Mouse (Mus musculus) splenic B cell, adult 2 months (primary cell): ENCODE data around the gene Gtf2h5.

ENCODE experiments used
- DNase-seq: peaks from one replicate; pipeline ENCODE4 v3.0.0-alpha.2; 2011; ENCODE audit warnings: low read depth, low spot score
- H3K27me3 ChIP-seq: 2 replicates; pipeline ENCODE4 v1.6.1; 2012; ENCODE audit warnings: mild to moderate bottlenecking, low read length, moderate library complexity, mixed read lengths; ENCODE audit not compliant: control insufficient read depth, poor library complexity, insufficient read depth, severe bottlenecking
- H3K36me3 ChIP-seq: 2 replicates; pipeline ENCODE4 v1.6.1; 2012; ENCODE audit warnings: mild to moderate bottlenecking, low read length, moderate library complexity, mixed read lengths; ENCODE audit not compliant: control insufficient read depth, poor library complexity, insufficient read depth, severe bottlenecking

Gene Gtf2h5

DNA sequence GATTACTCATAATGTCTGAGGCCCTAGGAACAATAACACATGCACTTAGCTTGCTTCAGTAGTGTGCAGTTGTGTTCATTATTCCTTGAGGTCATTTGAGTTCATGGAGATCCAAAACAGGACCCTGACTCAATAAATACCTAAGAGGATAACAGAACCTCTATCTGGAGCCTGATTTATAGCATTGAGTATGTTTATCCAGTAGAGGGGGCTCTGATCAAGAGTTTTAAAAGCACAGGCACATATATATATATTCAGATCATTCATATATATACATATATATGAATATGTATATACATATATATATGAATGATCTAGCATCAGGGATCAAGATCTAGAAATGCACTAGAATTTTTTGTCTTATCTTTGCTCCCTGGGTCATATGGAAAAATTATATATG, 16.0 kb downstream of the Gtf2h5 start:
- peak; percentile 38 for DNase-seq
- H3K27me3 ChIP-seq: no peaks in the 10 kb centered on the region
- no peaks in the 10 kb centered on the region for H3K36me3 ChIP-seq

DNA sequence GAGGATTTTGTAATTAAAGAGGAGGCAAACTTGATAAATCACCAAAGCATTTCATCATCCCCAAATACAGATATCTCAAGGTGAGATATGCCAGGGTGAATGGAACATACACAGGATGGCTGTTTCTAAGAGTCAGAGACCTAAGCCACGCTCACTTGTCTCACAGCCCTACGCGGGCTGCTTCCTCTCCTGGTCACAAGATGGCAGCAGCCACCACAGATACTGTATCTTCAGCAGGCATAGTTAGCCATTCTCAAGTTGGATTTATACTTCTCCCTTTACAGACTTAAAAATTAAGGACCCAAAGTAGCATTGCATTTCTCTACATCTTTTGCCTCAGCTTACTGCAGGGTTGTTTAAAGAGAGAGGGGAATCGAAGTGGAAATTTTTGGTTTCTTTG, 18.3 kb downstream of the Gtf2h5 start:
- peak; percentile 79 for DNase-seq
- Histone ChIP-seq H3K27me3 (no peaks in the 10 kb centered on the region), H3K36me3 (no peaks in the 10 kb centered on the region)

GRCm38 (mm10) chr17:6102287-6102686, 22.7 kb downstream of the Gtf2h5 start:
- Histone ChIP-seq H3K27me3 (no peaks in the 10 kb centered on the region; the same call in 1 of the 2 replicates), H3K36me3 (no peaks in the 10 kb centered on the region)
- no peak for DNase-seq

DNA sequence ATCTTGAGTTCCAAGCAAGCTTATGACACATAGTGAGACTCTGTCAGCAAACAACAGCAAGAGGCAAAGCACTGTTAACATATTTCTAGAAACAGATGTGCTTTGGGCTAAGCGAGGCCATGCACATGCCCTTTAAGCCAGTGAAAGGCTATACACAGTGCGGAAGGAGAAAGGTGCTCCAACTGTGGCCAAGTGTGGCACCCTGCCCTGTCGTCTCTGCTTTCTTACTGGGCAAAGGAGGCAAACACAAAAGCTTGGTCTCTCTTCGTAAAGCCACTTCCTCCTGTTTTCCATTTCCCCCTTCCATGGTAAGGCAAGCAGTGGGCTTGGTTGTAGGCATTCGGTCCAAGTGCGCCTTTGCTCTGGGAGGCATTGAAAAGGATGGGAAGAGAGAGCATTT, 24.0 kb downstream of the Gtf2h5 start:
- H3K36me3 ChIP-seq: no peaks in the 10 kb centered on the region
- H3K27me3 ChIP-seq: no peaks in the 10 kb centered on the region; the same call in 1 of the 2 replicates
- no peak for DNase-seq

GRCm38 (mm10) chr17:6106361-6107014, 26.9 kb downstream of the Gtf2h5 start, which contains the start of gene Tulp4:
Gene Tulp4 (plus strand): TSS chr17:6106437.
- DNase-seq: peak; percentile 92

GRCm38 (mm10) chr17:6107015-6107601, 27.5 kb downstream of the Gtf2h5 start:
- Histone ChIP-seq H3K36me3 (no peaks in the 10 kb centered on the region), H3K27me3 (no peaks in the 10 kb centered on the region; the same call in 1 of the 2 replicates)
- DNase-seq: peak; percentile 49

More at GRCm38 (mm10) chr17:6106361-6107014, 26.9 kb downstream of the Gtf2h5 start, which contains the start of gene Tulp4:
- Histone ChIP-seq H3K36me3 (no peaks in the 10 kb centered on the region), H3K27me3 (no peaks in the 10 kb centered on the region; the same call in 1 of the 2 replicates)

DNA sequence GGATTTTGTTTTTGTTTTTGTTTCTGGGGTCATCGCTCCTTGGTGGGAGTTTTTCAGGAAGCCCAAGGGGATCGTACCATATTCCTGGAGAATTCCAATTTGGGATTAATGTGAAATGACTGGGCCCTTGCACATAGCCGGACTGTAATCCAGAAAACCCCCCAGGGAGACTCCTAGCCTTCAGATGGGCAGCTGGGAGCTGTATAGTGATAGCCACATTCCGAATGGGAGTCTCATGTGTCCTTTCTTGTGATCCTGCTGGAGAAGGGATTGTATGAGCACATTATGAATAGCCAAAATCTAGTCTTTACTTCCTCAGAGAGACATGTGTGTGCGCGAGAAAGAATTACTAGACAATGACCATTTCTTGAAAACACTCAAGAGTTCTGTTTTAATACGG, 28.6 kb downstream of the Gtf2h5 start:
- DNase-seq: no peak
- Histone ChIP-seq H3K27me3 (no peaks in the 10 kb centered on the region; the same call in 1 of the 2 replicates), H3K36me3 (no peaks in the 10 kb centered on the region)

DNA sequence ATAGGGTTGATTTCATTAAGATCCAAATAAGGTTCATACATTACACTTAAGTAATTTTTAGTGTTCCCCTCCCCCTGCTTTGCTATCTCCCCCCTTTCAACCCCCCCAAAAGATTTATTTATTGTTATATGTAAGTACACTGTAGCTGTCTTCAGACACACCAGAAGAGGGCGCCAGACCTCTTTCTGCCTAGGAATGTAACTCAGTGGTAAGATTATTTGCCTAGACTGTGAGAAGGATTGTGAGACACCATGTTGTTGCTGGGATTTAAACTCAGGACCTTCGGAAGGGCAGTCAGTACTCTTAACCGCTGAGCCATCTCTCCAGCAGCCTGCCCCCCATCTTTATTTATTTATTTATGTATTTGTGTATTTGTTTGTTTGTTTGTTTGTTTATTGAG, 31.4 kb downstream of the Gtf2h5 start:
- peak; percentile 30 for DNase-seq
- H3K27me3 ChIP-seq: no peaks in the 10 kb centered on the region

GRCm38 (mm10) chr17:6113653-6114052, 34.1 kb downstream of the Gtf2h5 start:
- Histone ChIP-seq H3K36me3 (no peaks in the 10 kb centered on the region), H3K27me3 (no peaks in the 10 kb centered on the region)
- no peak for DNase-seq

More for the DNA sequence above, 31.4 kb downstream of the Gtf2h5 start:
- H3K36me3 ChIP-seq: no peaks in the 10 kb centered on the region

GRCm38 (mm10) chr17:6115085-6115484, 35.5 kb downstream of the Gtf2h5 start:
- Histone ChIP-seq H3K27me3 (no peaks in the 10 kb centered on the region), H3K36me3 (no peaks in the 10 kb centered on the region)
- no peak for DNase-seq

DNA sequence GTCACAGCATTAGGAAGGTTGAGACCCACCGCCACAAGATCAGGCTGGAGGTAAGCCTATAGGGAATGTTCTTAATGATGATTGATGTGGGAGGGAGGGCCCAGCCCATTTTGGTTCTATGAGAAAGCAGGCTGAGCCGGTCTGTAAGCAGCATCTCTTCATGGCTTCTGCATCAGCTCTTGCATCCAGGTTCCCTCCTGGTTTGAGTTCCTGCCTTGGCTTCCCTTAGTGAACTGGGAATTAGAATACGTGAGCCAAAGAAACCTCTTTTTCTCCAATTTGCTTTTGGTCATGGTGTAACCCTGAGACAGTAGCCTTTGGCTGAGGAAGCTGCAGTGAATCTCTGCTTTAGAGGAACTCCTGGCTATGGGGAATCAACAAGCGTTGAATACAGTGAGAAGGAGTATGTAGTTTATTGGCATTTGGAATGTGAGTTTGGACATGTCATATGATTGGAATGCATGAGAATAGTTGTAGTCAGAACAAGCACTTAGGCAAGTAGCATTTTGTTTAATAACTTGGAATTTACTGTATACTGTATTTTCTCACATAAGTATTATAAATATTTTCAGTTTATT, 37.7 kb downstream of the Gtf2h5 start:
- H3K36me3 ChIP-seq: no peaks in the 10 kb centered on the region
- DNase-seq: no peak
- no peaks in the 10 kb centered on the region for H3K27me3 ChIP-seq

- Histone ChIP-seq H3K36me3 (0 out of 2 replicates have a peak, but pooled peaks cover 1% of the 10 kb centered on the region), H3K27me3 (no peaks in the 10 kb centered on the region)
- no peak for DNase-seq
These were observed 38.3 kb downstream of the Gtf2h5 start for GRCm38 (mm10) chr17:6117917-6118316.

GRCm38 (mm10) chr17:6118861-6119260, 39.3 kb downstream of the Gtf2h5 start:
- no peaks in the 10 kb centered on the region for H3K27me3 ChIP-seq
- no peak for DNase-seq
- 0 out of 2 replicates have a peak, but pooled peaks cover 1% of the 10 kb centered on the region for H3K36me3 ChIP-seq

- no peak for DNase-seq
- Histone ChIP-seq H3K27me3 (no peaks in the 10 kb centered on the region), H3K36me3 (peaks cover 1% of the 10 kb centered on the region; the same call in 1 of the 2 replicates)
These were observed 44.2 kb downstream of the Gtf2h5 start for GRCm38 (mm10) chr17:6123776-6124175.

DNA sequence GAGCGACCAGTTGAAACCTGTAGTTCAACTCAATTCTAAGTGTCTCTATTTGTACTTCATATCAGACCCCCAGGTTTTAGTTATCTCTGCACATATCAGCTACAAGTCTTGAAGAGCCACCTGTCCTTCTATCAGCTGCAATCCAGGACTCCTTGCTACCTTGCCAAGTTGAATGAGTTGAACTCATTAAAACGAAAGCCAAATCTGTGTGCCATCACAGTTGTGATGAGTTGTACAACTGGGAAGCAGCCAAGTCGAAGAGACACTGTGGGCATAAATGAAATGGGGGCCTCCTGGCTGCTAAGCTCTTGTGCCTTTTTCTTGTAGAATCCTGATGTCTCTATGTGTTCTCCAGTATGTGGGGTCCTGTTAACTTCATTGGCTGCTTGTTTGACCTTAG, 45.9 kb downstream of the Gtf2h5 start:
- H3K27me3 ChIP-seq: no peaks in the 10 kb centered on the region
- peaks cover 1% of the 10 kb centered on the region; the same call in 1 of the 2 replicates for H3K36me3 ChIP-seq
- DNase-seq: no peak
